Mouse (Mus musculus): ENCODE measurements around the gene Agpat4.
"Not testable (repeated sequence)": the region's sequence is repeated elsewhere in the genome, so short reads cannot be mapped to it uniquely, and the experiment has no call there.

Gene Agpat4

DNA sequence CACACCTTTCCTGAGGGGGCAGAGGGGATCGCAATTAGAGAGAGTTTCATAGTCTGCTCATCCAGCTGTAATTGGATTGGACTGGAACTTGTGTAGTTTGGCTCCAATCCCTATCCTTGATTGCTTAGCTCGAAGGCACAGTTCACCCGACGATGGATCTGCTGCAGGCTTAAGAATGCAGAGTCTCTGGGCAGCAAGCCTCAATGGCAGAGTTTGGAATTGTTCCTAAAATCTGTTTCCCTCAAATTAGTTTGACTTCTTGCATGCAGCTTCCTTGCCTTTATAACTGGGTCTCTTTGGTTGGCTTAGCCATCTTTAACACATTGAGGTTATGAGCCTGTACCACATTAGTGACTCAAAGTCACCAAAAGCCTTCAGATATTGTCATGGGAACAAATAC, 81.4 kb downstream of the Agpat4 start:
- DNase-seq, result no peak

DNA sequence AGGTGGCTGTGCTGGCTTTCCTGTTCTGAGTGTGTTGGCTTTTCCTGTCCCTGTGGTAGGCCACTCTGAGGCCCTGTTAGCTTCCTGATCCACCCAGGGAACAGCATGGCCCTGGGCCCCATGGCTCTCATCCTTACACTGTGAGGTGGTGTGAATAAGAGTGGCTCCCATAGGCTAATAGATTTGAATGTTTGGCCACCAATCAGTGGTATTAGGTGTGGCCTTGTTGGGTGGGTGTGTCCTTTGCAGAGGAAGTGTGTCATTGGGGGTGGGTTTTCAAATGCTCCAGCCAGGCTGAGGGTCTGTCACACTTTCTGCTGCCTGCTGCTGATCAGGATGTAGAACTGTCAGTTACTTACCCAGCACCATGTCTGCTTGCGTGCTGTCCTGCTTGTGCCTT, 82.6 kb downstream of the Agpat4 start:
- DNase-seq, result no peak

- no peak for DNase-seq
Measured at GRCm38 (mm10) chr17:12203414-12203897, 85.0 kb downstream of the Agpat4 start.

GRCm38 (mm10) chr17:12204246-12204645, 85.7 kb downstream of the Agpat4 start:
- DNase-seq, result no peak

GRCm38 (mm10) chr17:12204689-12205014, 86.1 kb downstream of the Agpat4 start:
- no peak for DNase-seq

GRCm38 (mm10) chr17:12205015-12205693, 86.7 kb downstream of the Agpat4 start:
- DNase-seq, result no peak

DNA sequence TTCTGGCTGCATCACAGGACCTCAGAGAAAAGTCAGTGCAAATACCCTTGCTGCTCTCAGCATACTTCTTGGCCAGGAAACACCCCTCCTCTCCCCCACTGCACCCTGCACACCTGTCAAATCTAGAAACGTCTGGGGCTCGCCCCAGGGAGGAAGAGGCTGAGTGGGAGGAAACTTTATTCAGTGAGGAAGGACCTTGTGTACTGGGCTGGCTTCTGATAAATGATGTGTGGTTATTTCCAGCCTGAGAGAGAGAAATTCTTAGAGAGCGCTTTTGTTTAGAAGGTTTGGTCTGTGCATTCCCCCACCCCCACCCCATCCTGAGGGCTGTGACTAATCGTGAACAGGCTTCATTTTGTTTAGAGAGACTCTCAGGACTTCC, 87.2 kb downstream of the Agpat4 start:
- no peak for DNase-seq

GRCm38 (mm10) chr17:12206248-12206647, 87.7 kb downstream of the Agpat4 start:
- DNase-seq, result no peak

DNA sequence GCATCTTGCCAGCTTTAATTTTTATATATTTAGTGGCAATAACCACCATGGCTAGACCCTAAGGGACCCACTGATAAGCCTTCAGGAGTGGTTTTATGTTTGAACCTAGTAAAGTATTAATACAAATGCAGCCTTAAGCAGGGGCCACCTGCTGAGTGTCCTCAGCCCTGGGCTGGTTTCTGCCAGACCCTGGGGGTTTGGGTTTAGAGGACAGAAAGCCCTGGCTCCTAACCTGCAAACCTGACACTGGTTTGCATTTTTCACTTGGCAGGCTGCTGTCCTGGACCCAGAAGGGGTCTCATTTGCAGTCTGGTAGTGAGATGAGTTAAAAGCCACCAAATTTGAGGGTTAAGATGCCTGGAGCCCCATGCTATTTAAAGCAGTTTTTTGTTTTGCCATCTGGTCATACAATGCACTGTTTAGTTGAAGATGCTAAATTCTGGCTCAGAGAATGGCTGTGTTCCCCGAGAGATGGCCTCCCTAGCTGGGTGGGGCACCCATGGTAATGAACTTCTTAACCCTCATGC, 88.6 kb downstream of the Agpat4 start:
- DNase-seq, result no peak

GRCm38 (mm10) chr17:12209481-12209880, 91.0 kb downstream of the Agpat4 start:
- DNase-seq, result no peak

- peak; percentile 66 to 89 for DNase-seq
Measured at GRCm38 (mm10) chr17:12210544-12211132, 92.1 kb downstream of the Agpat4 start.

- no peak for DNase-seq
Measured at GRCm38 (mm10) chr17:12211890-12212289, 93.4 kb downstream of the Agpat4 start.

DNA sequence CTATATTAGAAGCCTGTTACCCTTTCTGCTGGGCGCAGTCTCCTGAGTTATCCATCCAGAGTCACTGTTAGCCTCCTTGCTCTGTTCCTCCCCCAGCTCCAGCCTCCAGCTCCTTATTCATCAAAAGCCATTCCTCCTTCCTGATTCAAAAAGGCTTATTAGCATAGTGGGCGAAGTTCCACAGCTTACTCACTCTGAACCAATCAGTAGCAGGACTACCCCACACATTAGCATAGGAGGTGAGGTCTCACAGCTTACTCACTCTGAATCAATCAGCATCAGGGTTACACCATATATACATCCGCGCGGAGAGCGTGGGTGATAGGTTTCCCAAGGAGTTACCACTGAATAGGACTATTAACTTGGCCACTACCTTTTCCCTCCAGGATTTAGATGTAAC, 93.8 kb downstream of the Agpat4 start:
- DNase-seq, result no peak

- DNase-seq, result no peak
Measured at GRCm38 (mm10) chr17:12213430-12213829, 94.9 kb downstream of the Agpat4 start.

- DNase-seq, result no peak
Measured at GRCm38 (mm10) chr17:12216224-12216623, 97.7 kb downstream of the Agpat4 start.

GRCm38 (mm10) chr17:12221926-12222325, 103.4 kb downstream of the Agpat4 start:
- no peak for DNase-seq

GRCm38 (mm10) chr17:12223682-12224081, 105.2 kb downstream of the Agpat4 start:
- no peak for DNase-seq

DNA sequence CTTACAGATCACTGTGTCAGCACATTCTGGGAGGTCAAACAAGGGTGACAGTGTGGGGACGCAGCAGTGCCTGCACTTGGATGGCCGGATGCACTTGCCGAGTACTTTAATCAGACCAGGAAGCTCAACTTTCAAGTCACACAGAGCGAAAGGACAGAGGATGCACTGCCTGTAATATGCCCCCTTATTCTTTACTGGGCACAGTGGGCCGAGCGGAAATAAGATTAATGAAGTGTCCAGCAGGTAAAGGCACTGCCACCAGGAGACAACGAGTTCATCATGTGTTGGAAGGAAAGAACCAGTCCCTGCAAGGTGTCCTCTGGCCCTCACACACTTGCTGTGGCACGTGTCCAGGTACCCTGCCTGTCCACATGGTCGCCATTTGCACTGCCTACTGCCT, 105.6 kb downstream of the Agpat4 start:
- no peak for DNase-seq

GRCm38 (mm10) chr17:12224551-12224950, 106.0 kb downstream of the Agpat4 start:
- not testable (repeated sequence) for DNase-seq

DNA sequence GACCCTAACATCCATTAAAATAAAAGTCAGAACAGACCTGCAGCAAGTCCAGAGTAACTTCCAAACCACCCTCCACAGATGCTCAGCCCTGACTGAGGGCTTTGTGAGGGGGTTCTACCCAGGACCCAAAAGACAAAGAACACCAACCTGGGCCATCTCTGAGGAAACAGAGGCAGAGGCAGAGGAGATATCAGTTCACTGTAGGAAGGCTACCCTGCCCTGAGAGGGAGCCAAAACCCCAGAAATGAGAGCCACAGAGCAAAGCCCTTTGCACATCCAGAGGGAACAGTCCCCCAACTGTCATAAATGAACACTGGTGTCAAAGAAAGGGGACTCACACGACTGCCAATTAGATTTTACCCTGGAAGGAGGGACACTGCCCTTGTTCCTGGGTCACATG, 106.7 kb downstream of the Agpat4 start:
- DNase-seq, result no peak

- DNase-seq, result no peak
Measured at GRCm38 (mm10) chr17:12226551-12226950, 108.0 kb downstream of the Agpat4 start.

DNA sequence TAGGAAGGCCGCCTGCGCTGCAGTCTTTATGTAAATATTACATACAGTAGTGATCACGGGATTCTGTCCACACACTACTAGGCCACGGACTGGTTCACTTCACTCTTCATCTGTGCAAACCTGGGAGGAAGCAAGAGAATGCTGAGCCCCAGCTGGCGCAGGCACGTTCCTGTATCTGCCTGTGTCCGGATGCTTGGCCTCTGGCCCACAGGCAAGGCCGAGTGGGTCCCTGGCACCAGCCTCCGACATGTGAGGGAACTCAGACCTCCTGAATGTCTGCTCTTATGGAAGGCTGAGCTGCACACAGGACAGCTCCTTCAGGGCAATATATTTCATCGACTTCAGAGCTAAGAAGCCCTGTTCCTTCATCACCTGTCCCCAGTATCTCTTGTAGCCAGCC, 109.5 kb downstream of the Agpat4 start:
- no peak for DNase-seq

- DNase-seq, result no peak
Measured at GRCm38 (mm10) chr17:12228471-12228870, 110.0 kb downstream of the Agpat4 start.

DNA sequence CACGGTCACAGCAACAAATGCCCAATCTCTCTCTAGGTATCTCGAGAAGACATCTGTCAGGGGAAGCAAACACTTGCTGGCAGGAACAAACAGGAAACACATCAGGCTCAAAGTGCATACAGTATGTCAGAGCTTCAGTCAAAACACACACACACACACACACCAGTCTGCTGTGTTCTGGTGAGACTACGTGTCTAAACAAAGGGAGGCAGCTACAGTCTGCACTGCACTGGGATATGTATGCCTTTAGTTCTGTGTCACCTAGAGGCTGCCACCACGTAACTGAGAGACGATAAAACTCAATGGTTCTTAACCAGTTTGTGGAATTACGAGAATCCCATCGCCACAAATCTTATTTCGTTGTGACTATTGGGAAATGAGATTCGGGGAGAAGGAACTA, 111.3 kb downstream of the Agpat4 start:
- DNase-seq, result no peak

DNA sequence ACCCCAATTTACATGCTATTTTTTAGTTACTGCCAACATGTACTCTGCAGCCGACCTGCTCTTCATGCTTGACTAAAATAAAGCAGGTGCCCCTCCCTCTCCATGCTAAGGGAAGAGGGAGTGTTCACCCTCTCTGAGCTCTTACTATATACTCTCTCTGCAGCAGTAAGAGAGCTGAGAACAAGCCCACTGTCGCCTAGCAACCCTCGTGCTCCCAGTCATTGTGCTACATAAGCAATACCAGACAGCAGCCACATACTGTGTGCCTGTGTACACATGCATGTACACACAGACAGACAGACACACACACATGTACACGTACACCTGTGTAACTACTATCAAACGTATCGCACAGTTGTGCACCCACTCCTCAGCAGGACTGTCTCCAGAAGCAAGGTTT, 111.7 kb downstream of the Agpat4 start:
- no peak for DNase-seq
